Mouse (Mus musculus) embryo, embryonic 11 days (tissue): ENCODE measurements at regions not wholly inside any gene's neighbourhood (a gene's known extent, or its start where the extent isn't known, plus 50 kb on each side); places are given as distances from the start of the nearest gene placed in this dataset.

ENCODE experiments used
- DNase-seq: peaks from one replicate; pipeline ENCODE4 v3.0.0-alpha.2; 2015

GRCm38 (mm10) chr13:116410682-116411081 is 101.2 kb upstream of the Isl1 start:
- DNase-seq, result no peak
